Mouse (Mus musculus): Measurements from ENCODE around the gene Rps26. TPM values are rescaled to one million over a fixed set of nuclear protein-coding genes. Genes with fewer than 3 reads are reported as not detected.

Rps26 gene
- polyA plus RNA-seq (2015; fragmentation: Nextera tagmentation; extraction: Ambion mirVana), result 674 and 714 TPM in 2 replicates

DNA sequence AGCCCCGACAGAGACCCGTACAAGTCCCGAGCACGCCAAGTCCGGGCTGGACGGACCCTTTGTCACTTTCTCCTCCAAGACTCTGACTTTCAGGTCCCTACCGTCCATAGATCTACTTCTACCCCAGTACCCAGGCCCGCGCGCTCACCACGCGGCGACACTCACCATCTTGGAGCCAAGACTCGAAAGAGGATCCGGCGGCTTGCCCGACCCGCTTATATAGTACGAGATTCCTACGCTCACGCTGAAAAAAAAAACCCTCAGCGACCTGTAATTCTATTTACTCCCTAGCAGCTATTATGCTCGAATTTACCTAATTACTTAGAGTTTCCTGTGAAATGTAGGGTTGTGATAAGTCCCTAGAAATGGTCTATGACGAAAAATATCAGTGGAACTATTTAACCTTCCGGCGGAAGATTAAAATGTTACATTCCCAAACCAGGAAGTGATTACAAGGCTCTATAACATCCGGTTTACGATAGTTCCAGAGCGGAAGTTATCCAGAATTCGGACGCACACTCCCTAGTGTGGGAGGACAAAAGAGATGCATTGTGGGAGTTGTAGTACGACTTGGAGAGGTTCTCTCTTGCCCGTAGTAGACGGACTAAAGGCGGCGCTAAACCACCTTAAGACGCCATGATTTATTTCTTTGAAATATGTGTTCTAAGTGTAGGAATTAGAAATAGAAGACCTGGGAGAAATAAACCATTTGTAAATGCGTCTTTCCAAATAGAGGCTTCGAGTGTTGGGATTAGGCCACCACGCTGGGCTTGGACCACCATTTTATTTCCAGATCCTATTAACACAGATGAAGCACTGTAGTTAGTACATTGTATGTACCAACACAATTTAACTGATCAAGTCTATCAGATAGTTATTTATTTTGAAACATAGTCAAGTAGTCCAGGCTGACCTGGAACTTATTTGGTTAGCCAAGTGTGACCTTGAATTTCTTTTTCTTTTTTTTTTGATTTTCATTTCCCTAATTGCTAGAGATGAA is at the start of gene Rps26:
Rps26 (minus strand) TSS at position 437 of the 1,000 bp plus-strand sequence.
- Histone ChIP-seq H3K4me1 (0 out of 2 replicates have a peak, but pooled peaks cover 5% of the 10 kb centered on the region), H3K9me3 (no peaks in the 10 kb centered on the region), H3K4me3 (replicated peaks) (peak within 1 kb of the TSS; percentile 81), H3K9ac (peak within 1 kb of the TSS; percentile 88), H3K4me2 (peak within 1 kb of the TSS; percentile 62), H3K27ac (peak within 1 kb of the TSS; percentile 69), H3K36me3 (peaks cover 17% of the 10 kb centered on the region), H3K27me3 (replicated peaks) (no peaks in the 10 kb centered on the region)
- under 1% methylated on average over 40 of the region's 40 CpGs for WGBS
- ATAC-seq (ENCODE audit: insufficient read depth, low FRiP score, low read depth), result peak; percentile 97

- Histone ChIP-seq H3K27ac (peak overlapping the region; percentile 40), H3K9me3 (no peaks in the 10 kb centered on the region), H3K4me2 (peak overlapping the region; percentile 81), H3K9ac (peak overlapping the region; percentile 17; the same call in 1 of the 2 replicates), H3K4me3 (replicated peaks) (peak overlapping the region; percentile 69), H3K27me3 (replicated peaks) (no peaks in the 10 kb centered on the region), H3K36me3 (0 out of 2 replicates have a peak, but pooled peaks cover under 1% of the 10 kb centered on the region), H3K4me1 (peaks cover 7% of the 10 kb centered on the region)
- WGBS, result 1% methylated on average over 9 of the region's 9 CpGs
- ATAC-seq (ENCODE audit: insufficient read depth, low FRiP score, low read depth), result no peak
Observed at GRCm38 (mm10) chr10:128674469-128675008, 48.0 kb upstream of the Rps26 start.

DNA sequence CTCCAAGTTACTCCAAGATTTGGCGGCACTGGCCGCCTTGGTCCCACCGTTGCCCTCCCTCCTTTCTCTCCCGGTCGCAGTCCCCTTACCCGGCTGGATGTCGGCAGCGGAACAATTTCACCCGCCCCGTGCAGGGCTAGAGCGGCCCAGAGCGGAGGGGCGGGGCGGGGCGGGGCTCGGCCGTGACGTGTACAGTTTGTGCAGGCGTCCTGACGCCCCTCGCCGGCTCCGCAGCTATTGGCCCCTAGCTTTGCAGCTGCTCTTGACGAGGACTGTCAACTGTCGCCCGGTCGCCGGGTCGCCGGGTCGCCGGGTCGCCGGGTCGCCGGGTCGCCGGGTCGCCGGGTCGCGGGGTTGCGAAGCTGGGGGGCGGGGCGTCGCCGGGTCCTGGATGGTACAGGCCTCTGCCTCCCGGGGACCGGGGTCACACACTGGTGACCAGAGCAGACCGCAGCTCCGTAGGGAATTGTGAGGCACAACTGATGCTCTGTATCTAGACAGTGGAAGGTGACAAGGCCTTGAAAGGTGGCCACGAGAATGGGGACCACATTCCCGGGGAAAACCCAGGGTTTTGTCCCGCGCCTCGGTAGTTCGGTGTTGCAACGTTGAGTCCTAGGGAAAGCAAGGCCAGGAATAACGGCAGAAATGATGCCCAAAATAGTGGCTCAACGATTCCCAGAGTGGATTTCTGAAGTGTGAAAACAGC is 47.4 kb upstream of the Rps26 start, which contains the start of gene Suox:
Suox (minus strand) TSS at position 311 of the 706 bp plus-strand sequence.
- Histone ChIP-seq H3K4me1 (peaks cover 8% of the 10 kb centered on the region), H3K9me3 (no peaks in the 10 kb centered on the region), H3K4me3 (replicated peaks) (peak within 1 kb of the TSS; percentile 69), H3K27ac (peak within 1 kb of the TSS; percentile 40), H3K4me2 (peak within 1 kb of the TSS; percentile 81), H3K36me3 (no peaks in the 10 kb centered on the region), H3K27me3 (replicated peaks) (no peaks in the 10 kb centered on the region), H3K9ac (peak within 1 kb of the TSS; percentile 17)
- under 1% methylated on average over 59 of the region's 60 CpGs for WGBS
- ATAC-seq (ENCODE audit: insufficient read depth, low FRiP score, low read depth), result peak; percentile 92

DNA sequence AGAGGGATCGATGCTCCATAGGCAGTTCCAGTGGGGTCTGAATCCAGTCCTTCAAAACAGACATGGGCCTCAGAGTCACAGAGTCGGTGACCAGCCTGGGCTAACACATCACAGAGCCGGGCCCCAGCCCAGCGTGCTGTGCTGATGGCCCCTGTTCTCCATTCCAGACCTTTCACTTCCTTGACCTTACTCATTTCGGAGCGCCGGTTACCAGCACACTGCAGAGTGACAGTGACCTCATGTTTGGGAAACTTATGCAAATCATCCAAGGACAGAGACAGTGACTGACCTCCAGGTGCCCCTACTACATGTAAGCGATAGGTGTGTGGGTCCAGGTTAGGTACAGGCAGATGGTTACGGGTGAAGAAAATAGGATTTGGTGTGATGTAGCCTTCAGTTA is 44.6 kb upstream of the Rps26 start:
- no peak overlapping the region for H3K27ac ChIP-seq
- no peak overlapping the region for H3K4me3 ChIP-seq (replicated peaks)
- H3K9ac ChIP-seq, result no peak overlapping the region
- no peaks in the 10 kb centered on the region for H3K36me3 ChIP-seq
- 88% methylated on average over 9 of the region's 9 CpGs for WGBS
- no peaks in the 10 kb centered on the region for H3K9me3 ChIP-seq
- no peak for ATAC-seq (ENCODE audit: insufficient read depth, low FRiP score, low read depth)
- H3K4me1 ChIP-seq, result peaks cover 15% of the 10 kb centered on the region
- H3K4me2 ChIP-seq, result no peak overlapping the region
- H3K27me3 ChIP-seq (replicated peaks), result no peaks in the 10 kb centered on the region

DNA sequence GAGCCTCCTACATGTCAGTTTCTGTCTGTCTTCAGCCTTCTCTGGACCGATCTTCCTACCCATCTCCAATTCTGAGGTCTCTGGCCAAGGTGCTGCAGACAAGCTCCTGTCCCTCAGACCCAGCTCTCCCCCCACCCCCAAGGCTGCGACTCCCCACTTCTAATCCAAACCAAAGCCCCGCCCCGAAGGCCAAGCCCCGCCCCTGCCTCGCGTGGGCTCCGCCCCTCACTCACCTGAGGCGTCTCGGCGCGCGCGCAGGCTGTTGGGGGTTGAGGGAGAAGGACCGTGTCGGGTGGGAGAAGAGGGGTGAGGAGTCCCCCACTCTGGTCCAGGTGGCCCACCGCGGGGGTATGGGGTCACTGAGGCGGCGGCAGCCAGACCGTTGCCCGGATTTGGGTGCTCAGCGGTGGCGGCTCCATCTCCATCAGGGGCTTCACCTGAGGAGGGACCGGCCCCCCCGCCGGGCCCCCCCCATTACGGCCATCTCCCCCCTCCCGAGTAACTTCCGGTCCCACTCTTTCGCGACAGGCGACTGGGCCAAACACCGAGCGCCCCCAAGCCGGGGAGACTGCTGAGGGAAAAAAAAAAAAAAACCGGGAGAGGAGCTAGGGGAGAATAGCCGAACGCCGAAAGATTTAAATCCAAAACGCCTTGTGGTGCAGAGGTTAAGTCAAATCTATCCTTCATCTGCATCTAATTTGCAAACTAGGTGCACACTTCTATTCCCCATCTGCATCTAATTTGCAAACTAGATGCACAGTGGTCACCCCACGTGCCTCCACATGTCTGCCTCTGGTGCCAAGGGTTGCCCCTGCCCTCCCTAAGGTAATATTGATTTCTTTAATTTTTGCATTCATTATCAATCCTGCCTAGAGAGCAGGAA is 42.5 kb upstream of the Rps26 start:
- H3K4me3 ChIP-seq (replicated peaks), result peak overlapping the region; percentile 80
- under 1% methylated on average over 42 of the region's 42 CpGs for WGBS
- H3K4me1 ChIP-seq, result peaks cover 15% of the 10 kb centered on the region
- no peaks in the 10 kb centered on the region for H3K36me3 ChIP-seq
- peak overlapping the region; percentile 92 for H3K4me2 ChIP-seq
- no peaks in the 10 kb centered on the region for H3K9me3 ChIP-seq
- peak overlapping the region; percentile 77 for H3K27ac ChIP-seq
- H3K9ac ChIP-seq, result peak overlapping the region; percentile 78
- ATAC-seq (ENCODE audit: insufficient read depth, low FRiP score, low read depth), result peak; percentile 27; the same call in 1 of the 2 replicates
- no peaks in the 10 kb centered on the region for H3K27me3 ChIP-seq (replicated peaks)

GRCm38 (mm10) chr10:128665806-128666205 is 39.3 kb upstream of the Rps26 start:
- H3K36me3 ChIP-seq, result no peaks in the 10 kb centered on the region
- H3K27ac ChIP-seq, result no peak overlapping the region
- H3K4me1 ChIP-seq, result peaks cover 8% of the 10 kb centered on the region; the same call in 1 of the 2 replicates
- H3K9me3 ChIP-seq, result no peaks in the 10 kb centered on the region
- 93% methylated on average over 2 of the region's 2 CpGs for WGBS
- ATAC-seq (ENCODE audit: insufficient read depth, low FRiP score, low read depth), result no peak
- H3K27me3 ChIP-seq (replicated peaks), result no peaks in the 10 kb centered on the region
- H3K9ac ChIP-seq, result no peak overlapping the region
- H3K4me3 ChIP-seq (replicated peaks), result no peak overlapping the region
- H3K4me2 ChIP-seq, result no peak overlapping the region

- Histone ChIP-seq H3K4me1 (peaks cover 8% of the 10 kb centered on the region; the same call in 1 of the 2 replicates), H3K36me3 (no peaks in the 10 kb centered on the region), H3K9ac (no peak overlapping the region), H3K27ac (no peak overlapping the region), H3K4me3 (replicated peaks) (no peak overlapping the region), H3K4me2 (no peak overlapping the region), H3K9me3 (no peaks in the 10 kb centered on the region), H3K27me3 (replicated peaks) (no peaks in the 10 kb centered on the region)
- no peak for ATAC-seq (ENCODE audit: insufficient read depth, low FRiP score, low read depth)
- WGBS, result 74% methylated on average over 3 of the region's 3 CpGs
Observed at GRCm38 (mm10) chr10:128665307-128665706, 38.8 kb upstream of the Rps26 start.

DNA sequence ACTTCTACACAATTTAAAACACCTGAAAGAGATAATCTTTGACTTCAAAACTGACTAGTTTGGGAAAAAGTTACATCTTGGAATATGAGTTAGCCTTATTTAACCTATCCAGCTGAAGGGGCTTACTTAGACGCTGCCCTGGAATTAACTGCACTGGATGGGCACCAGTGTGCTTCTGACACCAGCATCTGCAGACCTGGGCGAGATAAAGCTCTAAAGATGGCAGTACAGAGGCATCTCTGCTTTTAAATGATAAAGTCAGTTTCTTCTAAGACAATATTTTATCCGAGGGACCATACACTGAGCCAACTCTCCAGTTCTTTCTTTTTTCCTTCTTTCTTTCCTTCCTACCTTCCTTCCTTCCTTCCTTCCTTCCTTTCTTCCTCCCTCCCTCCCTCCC is 38.3 kb upstream of the Rps26 start:
- WGBS, result 72% methylated on average over 3 of the region's 3 CpGs

DNA sequence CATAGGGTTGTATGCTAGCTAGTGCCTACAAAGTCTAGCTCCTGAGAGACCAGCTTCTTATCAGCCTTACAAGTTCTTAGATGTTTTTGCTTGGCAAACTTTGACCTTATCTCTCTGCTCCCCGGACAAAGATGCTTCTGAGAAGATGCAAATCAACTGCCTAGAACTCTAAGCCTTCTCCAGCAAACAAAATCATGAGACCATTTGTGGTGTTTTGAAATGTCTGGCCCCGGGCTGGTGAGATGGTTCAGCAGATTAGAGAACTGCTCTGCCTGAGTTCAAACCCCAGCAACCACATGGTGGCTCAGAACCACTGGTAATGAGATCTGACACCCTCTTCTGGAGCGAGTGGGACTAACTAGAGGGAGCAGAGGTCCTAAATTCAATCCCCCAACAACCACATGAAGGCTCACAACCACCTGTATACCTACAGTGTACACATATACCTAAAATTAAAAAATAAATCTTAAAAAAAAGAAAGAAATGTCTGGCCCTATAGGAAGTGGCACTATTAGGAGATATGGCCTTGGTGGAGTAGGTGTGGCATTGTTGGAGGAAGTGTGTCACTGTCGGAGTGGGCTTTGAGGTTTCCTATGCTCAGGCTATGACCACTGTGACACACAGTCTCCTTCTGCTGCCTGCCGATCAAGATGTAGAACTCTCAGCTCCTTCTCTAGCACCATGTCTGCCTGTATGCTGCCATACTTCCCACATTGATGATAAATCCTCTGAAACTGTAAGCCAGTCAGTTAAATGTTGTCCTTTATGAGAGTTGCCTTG is 37.1 kb upstream of the Rps26 start:
- no peak for ATAC-seq (ENCODE audit: insufficient read depth, low FRiP score, low read depth)
- H3K4me3 ChIP-seq (replicated peaks), result no peak overlapping the region
- no peaks in the 10 kb centered on the region for H3K27me3 ChIP-seq (replicated peaks)
- 51% methylated on average over 5 of the region's 5 CpGs for WGBS
- no peak overlapping the region for H3K4me2 ChIP-seq
- no peaks in the 10 kb centered on the region for H3K36me3 ChIP-seq
- no peak overlapping the region for H3K9ac ChIP-seq
- peaks cover 4% of the 10 kb centered on the region; the same call in 1 of the 2 replicates for H3K4me1 ChIP-seq
- H3K27ac ChIP-seq, result no peak overlapping the region
- no peaks in the 10 kb centered on the region for H3K9me3 ChIP-seq

More for the DNA sequence above, 38.3 kb upstream of the Rps26 start:
- Histone ChIP-seq H3K36me3 (no peaks in the 10 kb centered on the region), H3K9ac (no peak overlapping the region), H3K9me3 (no peaks in the 10 kb centered on the region), H3K4me3 (replicated peaks) (no peak overlapping the region), H3K27ac (no peak overlapping the region), H3K27me3 (replicated peaks) (no peaks in the 10 kb centered on the region), H3K4me2 (no peak overlapping the region), H3K4me1 (peaks cover 8% of the 10 kb centered on the region; the same call in 1 of the 2 replicates)
- no peak for ATAC-seq (ENCODE audit: insufficient read depth, low FRiP score, low read depth)

GRCm38 (mm10) chr10:128662465-128662864 is 35.9 kb upstream of the Rps26 start:
- Histone ChIP-seq H3K27me3 (replicated peaks) (no peaks in the 10 kb centered on the region), H3K9me3 (no peaks in the 10 kb centered on the region), H3K27ac (no peak overlapping the region), H3K4me1 (no peaks in the 10 kb centered on the region), H3K4me2 (no peak overlapping the region), H3K4me3 (replicated peaks) (no peak overlapping the region), H3K36me3 (no peaks in the 10 kb centered on the region), H3K9ac (no peak overlapping the region)
- ATAC-seq (ENCODE audit: insufficient read depth, low FRiP score, low read depth), result no peak

All from stomach, embryonic 15.5 days (tissue).